Mouse (Mus musculus): ENCODE data around the gene Sema3a. TPM values are rescaled to one million over a fixed set of nuclear protein-coding genes. Genes with fewer than 3 reads are reported as not detected.

The Sema3a gene
- polyA plus RNA-seq (2011; ENCODE audit: insufficient read length, low read depth, missing spikeins): 53.9 and 79.6 TPM in 2 replicates

DNA sequence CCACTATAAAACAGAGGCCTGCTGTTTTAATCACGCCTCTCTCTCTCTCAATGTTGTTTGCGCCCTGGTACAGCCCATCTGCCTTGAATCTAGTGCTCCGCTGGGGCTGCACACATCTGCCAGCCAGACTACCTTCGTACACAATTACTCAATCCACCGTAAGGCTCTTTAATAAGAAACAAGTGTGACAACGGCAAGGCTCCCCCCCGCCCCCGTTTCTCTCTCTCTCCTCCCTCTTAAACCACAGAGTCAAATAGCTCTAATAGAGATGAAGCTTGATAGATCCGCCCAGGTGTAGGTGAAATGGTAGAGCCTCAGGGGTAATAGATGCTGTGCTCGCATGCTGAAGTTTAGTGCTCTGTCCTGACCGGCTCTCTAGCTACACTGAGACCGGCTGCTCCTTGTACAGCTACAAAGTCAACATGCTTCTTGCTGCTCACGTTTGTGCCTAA is at the start of gene Sema3a:
TSS of gene Sema3a (plus strand) at position 174 of the 452 bp plus-strand sequence.
- H3K27ac ChIP-seq (ENCODE audit: insufficient read depth, low read length): peak within 1 kb of the TSS; percentile 92
- H3K4me3 ChIP-seq (ENCODE audit: insufficient read depth, low read length): peak within 1 kb of the TSS; percentile 44
- TF ChIP-seq POLR2A (IDR thresholded peaks at IDR 0.05; ENCODE audit: low read depth, low read length) (0 out of 2 replicates have a peak, but pooled peaks have one; percentile 20), CTCF (IDR thresholded peaks at IDR 0.05; ENCODE audit: borderline replicate concordance, insufficient read depth, low read length) (no peak)
- peaks cover 2% of the 10 kb centered on the region; the same call in 1 of the 2 replicates for H3K4me1 ChIP-seq (ENCODE audit: control insufficient read depth, insufficient read depth, low read length)

DNA sequence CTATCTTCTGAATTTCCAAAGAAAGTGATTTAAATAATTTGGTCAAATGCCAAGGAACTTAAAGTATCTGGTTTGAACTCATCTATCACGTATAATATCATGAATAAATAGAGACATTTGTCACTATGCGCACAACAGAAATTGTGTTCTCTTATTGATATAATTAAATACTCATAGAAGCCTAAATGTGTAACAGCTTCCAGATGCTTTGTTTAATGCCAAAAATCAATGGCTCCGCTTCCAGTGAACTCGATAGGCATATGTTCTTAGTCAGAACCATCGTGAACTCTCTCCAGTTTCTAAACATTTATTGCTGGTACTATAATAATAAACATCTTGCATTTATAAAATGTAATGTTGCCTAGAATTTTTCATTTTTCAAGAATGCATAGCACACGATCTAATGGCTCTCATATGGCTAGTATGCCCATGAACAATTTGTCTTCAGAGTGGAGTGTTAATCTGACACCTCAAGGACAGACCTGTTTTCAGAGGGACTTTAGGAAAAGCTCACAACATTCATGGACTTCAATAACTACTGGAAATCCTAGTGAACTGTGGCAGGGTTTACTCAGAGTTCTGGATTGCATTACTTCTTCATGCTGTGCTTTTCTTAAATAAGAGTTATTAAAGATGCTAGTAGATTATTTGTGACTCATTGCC is 40.3 kb upstream of the Sema3a start:
- Histone ChIP-seq H3K27ac (ENCODE audit: insufficient read depth, low read length) (no peak overlapping the region), H3K4me1 (ENCODE audit: control insufficient read depth, insufficient read depth, low read length) (no peaks in the 10 kb centered on the region), H3K4me3 (ENCODE audit: insufficient read depth, low read length) (no peak overlapping the region)
- TF ChIP-seq CTCF (IDR thresholded peaks at IDR 0.05; ENCODE audit: borderline replicate concordance, insufficient read depth, low read length): no peak
- no peak for TF ChIP-seq POLR2A (IDR thresholded peaks at IDR 0.05; ENCODE audit: low read depth, low read length)

DNA sequence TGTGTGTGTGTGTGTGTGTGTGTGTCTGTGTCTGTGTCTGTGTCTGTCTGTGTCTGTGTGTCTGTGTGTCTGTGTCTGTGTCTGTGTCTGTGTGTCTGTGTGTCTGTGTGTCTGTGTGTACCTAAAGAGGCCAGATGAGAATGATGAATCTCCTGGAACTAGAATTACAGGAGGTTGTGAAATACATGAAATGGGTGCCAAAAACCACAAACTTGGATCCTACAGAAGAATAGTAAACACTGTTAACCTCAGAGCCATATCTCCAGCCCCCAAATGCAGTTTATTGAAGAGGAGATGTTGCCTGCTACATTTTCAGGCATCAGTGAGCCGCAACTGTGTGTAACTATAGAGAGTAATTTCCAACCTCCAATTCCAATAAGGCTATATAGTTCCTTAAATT is 34.8 kb upstream of the Sema3a start:
- TF ChIP-seq CTCF (IDR thresholded peaks at IDR 0.05; ENCODE audit: borderline replicate concordance, insufficient read depth, low read length) (no peak), POLR2A (IDR thresholded peaks at IDR 0.05; ENCODE audit: low read depth, low read length) (no peak)
- Histone ChIP-seq H3K27ac (ENCODE audit: insufficient read depth, low read length) (no peak overlapping the region), H3K4me1 (ENCODE audit: control insufficient read depth, insufficient read depth, low read length) (no peaks in the 10 kb centered on the region), H3K4me3 (ENCODE audit: insufficient read depth, low read length) (no peak overlapping the region)

DNA sequence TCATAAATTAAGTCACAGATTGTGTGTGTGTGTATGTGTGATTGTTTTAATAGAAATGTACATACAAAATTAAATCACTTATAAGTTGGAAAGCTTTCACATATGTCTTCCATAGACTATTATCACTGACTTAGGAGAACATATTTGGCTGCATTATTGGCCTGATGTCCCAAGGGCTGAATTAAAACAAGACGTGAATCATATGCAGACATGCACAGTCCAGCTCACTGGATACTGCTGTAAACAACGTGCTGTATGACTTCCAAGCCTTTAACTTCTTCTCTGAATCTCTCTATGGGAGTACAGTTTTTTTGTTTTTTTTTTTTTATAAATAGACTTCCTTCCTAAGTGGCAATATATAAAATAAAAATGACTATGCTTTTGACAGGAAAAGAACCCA is 15.7 kb upstream of the Sema3a start:
- Histone ChIP-seq H3K4me1 (ENCODE audit: control insufficient read depth, insufficient read depth, low read length) (no peaks in the 10 kb centered on the region), H3K4me3 (ENCODE audit: insufficient read depth, low read length) (no peak overlapping the region), H3K27ac (ENCODE audit: insufficient read depth, low read length) (no peak overlapping the region)
- TF ChIP-seq CTCF (IDR thresholded peaks at IDR 0.05; ENCODE audit: borderline replicate concordance, insufficient read depth, low read length) (no peak), POLR2A (IDR thresholded peaks at IDR 0.05; ENCODE audit: low read depth, low read length) (no peak)

DNA sequence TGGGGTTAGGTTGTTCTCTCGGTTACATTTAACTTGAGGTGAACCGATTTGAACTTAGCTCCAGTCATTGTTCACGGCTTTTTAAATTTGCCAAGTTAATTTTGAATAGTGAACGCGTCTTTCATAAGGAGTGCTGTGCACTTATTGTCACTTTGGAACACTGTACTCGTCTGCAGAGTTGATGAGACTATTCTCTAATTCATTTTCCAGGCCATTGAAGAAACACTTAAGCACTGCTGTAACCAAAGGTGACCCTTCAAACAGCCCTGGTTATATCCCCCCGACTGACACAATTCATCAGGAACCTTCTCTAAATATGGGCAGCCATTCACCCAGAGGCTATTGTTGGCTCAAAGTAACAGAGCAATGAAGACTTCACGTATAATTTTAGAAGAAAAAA is 8.0 kb upstream of the Sema3a start:
- no peak for TF ChIP-seq CTCF (IDR thresholded peaks at IDR 0.05; ENCODE audit: borderline replicate concordance, insufficient read depth, low read length)
- no peak for TF ChIP-seq POLR2A (IDR thresholded peaks at IDR 0.05; ENCODE audit: low read depth, low read length)
- no peak overlapping the region for H3K27ac ChIP-seq (ENCODE audit: insufficient read depth, low read length)
- H3K4me3 ChIP-seq (ENCODE audit: insufficient read depth, low read length): no peak overlapping the region
- H3K4me1 ChIP-seq (ENCODE audit: control insufficient read depth, insufficient read depth, low read length): no peaks in the 10 kb centered on the region

DNA sequence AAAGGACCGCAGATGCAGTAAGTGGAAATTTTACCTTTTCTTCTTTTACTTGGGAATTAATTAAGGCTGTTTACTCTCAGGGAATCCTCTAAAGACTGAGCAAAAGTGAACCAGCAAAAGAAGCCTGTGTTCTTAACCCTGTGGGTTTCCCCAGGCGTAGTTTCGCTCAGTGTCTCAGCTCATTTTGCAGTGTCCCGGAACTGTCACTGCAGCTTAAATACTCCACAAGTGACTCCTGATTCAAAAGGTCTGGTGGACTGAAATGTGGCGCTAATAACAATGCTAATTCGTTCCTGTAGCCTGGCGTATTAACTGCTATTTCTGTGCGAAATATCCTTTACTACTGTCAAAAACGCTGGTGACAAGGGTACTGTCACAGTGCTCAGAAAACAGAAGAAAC is 543 bp downstream of the Sema3a start:
- Histone ChIP-seq H3K27ac (ENCODE audit: insufficient read depth, low read length) (peak overlapping the region; percentile 92), H3K4me3 (ENCODE audit: insufficient read depth, low read length) (peak overlapping the region; percentile 43), H3K4me1 (ENCODE audit: control insufficient read depth, insufficient read depth, low read length) (peaks cover 2% of the 10 kb centered on the region; the same call in 1 of the 2 replicates)
- TF ChIP-seq CTCF (IDR thresholded peaks at IDR 0.05; ENCODE audit: borderline replicate concordance, insufficient read depth, low read length) (no peak), POLR2A (IDR thresholded peaks at IDR 0.05; ENCODE audit: low read depth, low read length) (no peak)

DNA sequence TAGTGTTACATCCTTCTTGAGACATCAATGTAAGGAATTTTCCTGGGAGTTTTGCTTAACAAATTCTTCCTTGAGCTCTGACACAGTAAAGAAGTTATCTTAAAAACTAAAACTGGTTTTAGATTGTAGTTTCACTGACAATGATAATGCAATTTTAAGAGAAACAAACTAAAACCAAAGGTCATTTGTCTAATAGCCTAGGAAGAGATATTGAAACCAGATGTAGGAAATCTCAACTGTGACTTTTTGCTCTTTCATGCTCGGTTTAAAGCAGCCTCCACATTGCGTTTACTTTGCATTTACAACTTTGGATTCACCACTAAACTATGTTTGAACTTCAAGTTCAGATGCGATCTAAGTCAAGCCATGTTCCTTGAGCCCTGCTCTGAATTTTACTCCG is 982 bp downstream of the Sema3a start:
- Histone ChIP-seq H3K4me1 (ENCODE audit: control insufficient read depth, insufficient read depth, low read length) (peaks cover 2% of the 10 kb centered on the region; the same call in 1 of the 2 replicates), H3K27ac (ENCODE audit: insufficient read depth, low read length) (peak overlapping the region; percentile 92), H3K4me3 (ENCODE audit: insufficient read depth, low read length) (peak overlapping the region; percentile 44)
- TF ChIP-seq CTCF (IDR thresholded peaks at IDR 0.05; ENCODE audit: borderline replicate concordance, insufficient read depth, low read length) (no peak), POLR2A (IDR thresholded peaks at IDR 0.05; ENCODE audit: low read depth, low read length) (no peak)

DNA sequence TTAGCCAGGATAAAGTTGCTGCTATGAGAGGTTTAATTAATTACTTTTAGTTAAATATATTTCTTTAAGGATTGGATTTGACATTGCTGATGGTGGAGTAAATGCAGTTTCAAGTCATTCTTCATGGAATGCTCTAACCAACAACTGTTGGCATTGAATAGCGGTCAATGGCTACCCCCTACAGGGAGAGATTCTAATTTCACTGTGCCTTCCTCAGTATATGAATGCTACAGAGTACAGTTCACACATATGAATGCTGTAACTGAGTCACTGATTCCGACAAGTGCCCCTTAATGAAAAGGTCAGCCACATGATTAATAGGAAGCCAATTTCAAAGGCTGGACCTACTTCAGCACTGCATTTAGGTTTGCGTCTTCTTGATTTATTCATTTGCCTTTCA is 1.9 kb downstream of the Sema3a start:
- no peak overlapping the region for H3K4me3 ChIP-seq (ENCODE audit: insufficient read depth, low read length)
- TF ChIP-seq POLR2A (IDR thresholded peaks at IDR 0.05; ENCODE audit: low read depth, low read length) (no peak), CTCF (IDR thresholded peaks at IDR 0.05; ENCODE audit: borderline replicate concordance, insufficient read depth, low read length) (no peak)
- peaks cover 2% of the 10 kb centered on the region; the same call in 1 of the 2 replicates for H3K4me1 ChIP-seq (ENCODE audit: control insufficient read depth, insufficient read depth, low read length)
- no peak overlapping the region for H3K27ac ChIP-seq (ENCODE audit: insufficient read depth, low read length)

DNA sequence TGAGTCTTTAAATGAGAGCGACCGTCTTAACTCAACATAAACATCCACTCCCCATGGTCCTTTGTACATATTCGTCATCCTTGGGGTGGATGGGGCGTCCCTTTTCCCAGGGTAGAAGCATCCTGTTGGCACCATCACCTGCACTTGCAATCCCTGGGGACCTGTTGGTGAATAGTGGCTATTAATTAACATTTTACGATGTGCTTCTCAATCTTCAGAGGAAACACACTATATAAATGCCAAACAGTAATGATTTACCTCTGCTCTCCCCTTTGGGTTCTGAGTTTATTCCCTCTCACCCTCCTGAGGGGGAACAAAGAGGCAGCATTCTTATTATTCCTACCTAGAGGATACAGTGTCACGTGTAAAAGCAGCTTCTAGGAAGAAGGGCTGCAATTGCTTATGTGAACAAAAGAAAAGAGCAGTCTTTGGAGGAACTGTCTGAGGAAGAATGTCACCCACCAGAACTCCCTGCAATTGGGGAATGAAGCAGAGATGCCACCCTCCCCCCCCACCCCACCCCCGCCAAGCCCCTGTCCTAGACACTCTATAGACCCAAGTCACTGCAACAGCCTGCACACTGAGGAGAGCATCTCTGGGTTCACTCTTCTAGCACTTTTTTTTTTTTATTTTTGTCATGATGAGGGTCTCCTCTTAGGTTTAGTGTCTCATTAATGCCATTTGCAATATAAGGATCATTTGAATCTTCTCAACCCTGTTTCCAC is 19.7 kb downstream of the Sema3a start:
- Histone ChIP-seq H3K4me1 (ENCODE audit: control insufficient read depth, insufficient read depth, low read length) (no peaks in the 10 kb centered on the region), H3K27ac (ENCODE audit: insufficient read depth, low read length) (no peak overlapping the region), H3K4me3 (ENCODE audit: insufficient read depth, low read length) (no peak overlapping the region)
- TF ChIP-seq CTCF (IDR thresholded peaks at IDR 0.05; ENCODE audit: borderline replicate concordance, insufficient read depth, low read length) (no peak), POLR2A (IDR thresholded peaks at IDR 0.05; ENCODE audit: low read depth, low read length) (no peak)

DNA sequence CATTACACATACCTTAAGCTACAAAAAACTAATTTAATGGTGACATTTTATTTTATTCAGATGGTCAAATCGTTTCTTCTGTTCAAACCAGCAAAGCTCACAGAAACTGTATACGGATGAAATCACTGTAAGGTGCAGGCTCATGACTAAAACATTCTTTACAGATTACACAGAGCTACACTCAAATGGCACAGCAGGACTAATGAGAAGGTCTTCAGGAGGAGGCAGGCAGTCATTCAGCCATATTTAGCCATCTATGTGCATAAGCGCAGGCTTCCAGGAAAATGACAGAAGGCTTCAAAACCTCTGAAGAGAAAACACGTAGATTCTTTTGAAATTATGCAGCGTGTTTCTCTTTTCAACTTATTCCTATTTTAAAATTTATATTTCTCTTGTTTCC is 24.7 kb downstream of the Sema3a start:
- TF ChIP-seq CTCF (IDR thresholded peaks at IDR 0.05; ENCODE audit: borderline replicate concordance, insufficient read depth, low read length): no peak
- no peak for TF ChIP-seq POLR2A (IDR thresholded peaks at IDR 0.05; ENCODE audit: low read depth, low read length)
- no peak overlapping the region for H3K4me3 ChIP-seq (ENCODE audit: insufficient read depth, low read length)
- H3K4me1 ChIP-seq (ENCODE audit: control insufficient read depth, insufficient read depth, low read length): peaks cover 5% of the 10 kb centered on the region; the same call in 1 of the 2 replicates
- peak overlapping the region; percentile 47 for H3K27ac ChIP-seq (ENCODE audit: insufficient read depth, low read length)
